Mouse (Mus musculus) naive thymus-derived CD4-positive, alpha-beta T cell, adult 2 months (primary cell): ENCODE results near the gene Lcn11.
A peak's percentile ranks its signal among the peaks of the same experiment; 100 is the strongest.

Source experiments
- DNase-seq: peaks from one replicate; pipeline ENCODE4 v3.0.0-alpha.2; 2011; ENCODE audit warnings: low read depth

Lcn11 gene

DNA sequence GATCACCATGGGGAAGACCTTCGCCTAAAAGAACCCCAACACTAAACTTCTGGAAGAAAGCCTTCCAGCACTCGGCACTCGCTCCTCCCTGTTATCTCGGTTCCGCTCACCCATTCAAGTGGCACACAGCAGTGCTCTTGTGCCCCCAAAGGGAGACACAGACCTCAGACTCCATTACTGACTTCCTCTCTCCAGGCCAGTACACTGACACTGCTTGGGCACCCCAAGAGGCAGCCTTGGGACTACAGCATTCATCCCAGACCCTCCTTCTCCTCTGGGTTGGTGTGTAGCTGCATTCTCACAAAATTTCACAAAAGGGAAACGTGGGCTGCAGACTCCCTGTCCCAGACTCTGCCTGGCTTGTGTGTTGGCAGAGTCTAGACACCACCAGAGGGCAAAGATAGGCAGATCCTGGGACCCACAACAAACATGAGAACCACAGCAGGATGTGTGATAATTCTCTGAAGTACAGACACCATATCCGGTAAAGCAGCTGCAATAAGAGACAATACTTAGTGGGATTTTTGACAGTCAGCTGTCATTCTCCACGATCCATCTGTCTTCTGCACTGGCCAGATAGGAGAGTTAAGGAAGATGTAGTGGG is 51.6 kb downstream of the Lcn11 start:
- peak; percentile 69 for DNase-seq
